Mouse (Mus musculus) liver, embryonic 14.5 days (tissue): Measurements from ENCODE around the gene Pik3r1.

ENCODE experiments used
- CTCF ChIP-seq: IDR thresholded peaks from 2 replicates; pipeline ENCODE4 v1.5.1; 2016; ENCODE audit warnings: antibody characterized with exemption, low read depth, control low read depth
- EP300 ChIP-seq: IDR thresholded peaks from 2 replicates; pipeline ENCODE4 v1.6.1; 2016; ENCODE audit warnings: antibody characterized with exemption, low read depth

DNA sequence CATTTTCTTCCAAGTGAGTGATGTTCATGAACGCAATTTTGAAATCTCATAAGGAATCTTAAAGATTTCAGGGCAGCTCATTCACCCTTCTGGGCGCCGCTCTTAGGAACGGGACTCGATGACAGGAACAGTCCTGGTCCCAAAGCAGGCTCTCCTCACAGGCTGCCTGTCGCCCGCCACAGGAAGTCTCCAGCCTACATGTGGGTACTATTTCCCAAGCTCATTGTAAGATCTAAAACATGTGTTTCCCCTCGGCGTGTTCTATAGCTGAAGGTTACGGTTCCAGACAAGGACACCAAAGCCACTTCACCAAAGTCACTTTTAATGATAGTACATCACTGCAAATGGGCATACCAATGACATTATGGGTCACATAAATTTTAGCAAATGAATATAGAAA lies 35.3 kb downstream of the Pik3r1 start:
- TF ChIP-seq CTCF, result no peak
- no peak for TF ChIP-seq EP300
